Mouse (Mus musculus) myocyte (in vitro differentiated cells): ENCODE results near the gene Inpp5e. TPM values are rescaled to one million over a fixed set of nuclear protein-coding genes. Genes with fewer than 3 reads are reported as not detected.

Experiments used
- H3K27me3 ChIP-seq: one replicate; pipeline ENCODE4 v1.6.1; 2011; ENCODE audit not compliant: control insufficient read depth, insufficient read depth, insufficient read length
- H3K36me3 ChIP-seq: one replicate; pipeline ENCODE4 v1.6.1; 2011; ENCODE audit not compliant: control insufficient read depth, insufficient read depth
- H3K4me2 ChIP-seq: one replicate; pipeline ENCODE4 v1.6.1; 2011; ENCODE audit warnings: low read depth, control low read depth
- H3K4me3 ChIP-seq: one replicate; pipeline ENCODE4 v1.5.1; 2011; ENCODE audit warnings: mild to moderate bottlenecking, control low read depth, moderate library complexity
- H3K79me2 ChIP-seq: one replicate; pipeline ENCODE4 v1.6.1; 2011; ENCODE audit not compliant: control insufficient read depth, insufficient read depth
- H3ac ChIP-seq: one replicate; pipeline ENCODE4 v1.6.1; 2011; ENCODE audit not compliant: control insufficient read depth, insufficient read length
- CEBPB ChIP-seq: IDR thresholded peaks from 2 replicates; pipeline ENCODE4 v1.6.1; 2011; ENCODE audit warnings: mild to moderate bottlenecking, moderate library complexity; ENCODE audit not compliant: poor library complexity, insufficient read depth, severe bottlenecking
- E2F4 ChIP-seq: IDR thresholded peaks from one replicate; pipeline ENCODE4 v1.6.1; 2011; ENCODE audit warnings: mild to moderate bottlenecking, control low read depth, moderate library complexity; ENCODE audit not compliant: insufficient read depth
- MAX ChIP-seq: IDR thresholded peaks from one replicate; pipeline ENCODE4 v1.6.1; 2011; ENCODE audit warnings: low read depth, mild to moderate bottlenecking, control low read depth
- MYOD1 ChIP-seq, 3 experiments: IDR thresholded peaks; one replicate each; pipeline ENCODE4 v1.6.1; 2011; ENCODE audit warnings: control low read depth in 2 of 3, low read depth in 2 of 3, mild to moderate bottlenecking in 2 of 3, moderate library complexity in 1 of 3; ENCODE audit not compliant: insufficient read length in 2 of 3, control insufficient read depth in 1 of 3
- MYOG ChIP-seq, 3 experiments: IDR thresholded peaks; one replicate each; pipeline ENCODE4 v1.6.1; 2011; ENCODE audit warnings: control low read depth in 2 of 3, low read depth in 2 of 3, mild to moderate bottlenecking in 2 of 3; ENCODE audit not compliant: insufficient read length in 2 of 3, control insufficient read depth in 1 of 3, insufficient read depth in 1 of 3
- POLR2A ChIP-seq: IDR thresholded peaks from one replicate; pipeline ENCODE4 v1.6.1; 2011; ENCODE audit warnings: low read depth, mild to moderate bottlenecking, control low read depth, moderate library complexity; ENCODE audit not compliant: insufficient read length
- POLR2AphosphoS2 ChIP-seq: IDR thresholded peaks from one replicate; pipeline ENCODE4 v1.6.1; 2011; ENCODE audit warnings: low read depth, control low read depth; ENCODE audit not compliant: insufficient read length
- REST ChIP-seq: IDR thresholded peaks from one replicate; pipeline ENCODE4 v1.6.1; 2011; ENCODE audit warnings: mild to moderate bottlenecking, control low read depth, moderate library complexity; ENCODE audit not compliant: insufficient read depth, insufficient read length
- SRF ChIP-seq: IDR thresholded peaks from one replicate; pipeline ENCODE4 v1.6.1; 2011; ENCODE audit warnings: low read depth; ENCODE audit not compliant: control insufficient read depth, insufficient read length
- TCF12 ChIP-seq: IDR thresholded peaks from one replicate; pipeline ENCODE4 v1.6.1; 2011; ENCODE audit warnings: mild to moderate bottlenecking, control low read depth; ENCODE audit not compliant: poor library complexity, insufficient read depth, severe bottlenecking
- TCF3 ChIP-seq: IDR thresholded peaks from one replicate; pipeline ENCODE4 v1.6.1; 2011; ENCODE audit warnings: low read depth, control low read depth; ENCODE audit not compliant: insufficient read length
- USF1 ChIP-seq: IDR thresholded peaks from one replicate; pipeline ENCODE4 v1.6.1; 2011; ENCODE audit warnings: low read depth, mild to moderate bottlenecking, control low read depth, moderate library complexity
- polyA plus RNA-seq: library from polyadenylated mRNA; unstranded; fragments of >200 nt; fragmentation: generic; extraction: Trizol; gene quantifications from one replicate; pipeline ENCODE4 v1.2.1, GENCODE M21; 2012; ENCODE audit warnings: missing spikeins

Inpp5e gene
- polyA plus RNA-seq, 1 experiment: 9.3 TPM

- TF ChIP-seq MYOG (IDR thresholded peaks at IDR 0.05; ENCODE audit: control insufficient read depth in 1 of 3, insufficient read depth in 1 of 3, insufficient read length in 2 of 3, low read depth in 2 of 3) (no peak), TCF3 (no peak), MYOD1 (IDR thresholded peaks at IDR 0.05; ENCODE audit: control insufficient read depth in 1 of 3, insufficient read length in 2 of 3, low read depth in 2 of 3) (no peak), CEBPB (no peak), POLR2AphosphoS2 (no peak), POLR2A (no peak), E2F4 (no peak), REST (no peak), USF1 (no peak), TCF12 (no peak), SRF (no peak), MAX (no peak)
- Histone ChIP-seq H3ac (no peak overlapping the region), H3K4me3 (no peak overlapping the region), H3K27me3 (no peaks in the 10 kb centered on the region), H3K79me2 (peaks cover 6% of the 10 kb centered on the region), H3K4me2 (no peak overlapping the region), H3K36me3 (peaks cover 24% of the 10 kb centered on the region)
Observed at GRCm38 (mm10) chr2:26401023-26401422, 8.0 kb downstream of the Inpp5e start.

GRCm38 (mm10) chr2:26400296-26400695 lies 8.7 kb downstream of the Inpp5e start:
- H3ac ChIP-seq: no peak overlapping the region
- H3K4me2 ChIP-seq: no peak overlapping the region
- TF ChIP-seq POLR2AphosphoS2 (peak; percentile 67), TCF12 (no peak)
- no peaks in the 10 kb centered on the region for H3K27me3 ChIP-seq
- H3K4me3 ChIP-seq: no peak overlapping the region
- peaks cover 31% of the 10 kb centered on the region for H3K36me3 ChIP-seq
- no peaks in the 10 kb centered on the region for H3K79me2 ChIP-seq

GRCm38 (mm10) chr2:26399647-26400046 lies 9.4 kb downstream of the Inpp5e start:
- no peak overlapping the region for H3ac ChIP-seq
- H3K4me3 ChIP-seq: no peak overlapping the region
- H3K79me2 ChIP-seq: no peaks in the 10 kb centered on the region
- H3K4me2 ChIP-seq: no peak overlapping the region
- H3K27me3 ChIP-seq: no peaks in the 10 kb centered on the region
- H3K36me3 ChIP-seq: peaks cover 38% of the 10 kb centered on the region
- peak; percentile 73 for TF ChIP-seq POLR2AphosphoS2
- TF ChIP-seq POLR2A: peak; percentile 22
- TF ChIP-seq CEBPB: no peak

- no peak overlapping the region for H3K4me2 ChIP-seq
- H3K36me3 ChIP-seq: peaks cover 45% of the 10 kb centered on the region
- no peaks in the 10 kb centered on the region for H3K27me3 ChIP-seq
- no peak overlapping the region for H3ac ChIP-seq
- H3K4me3 ChIP-seq: no peak overlapping the region
- TF ChIP-seq MAX (no peak), MYOD1 (IDR thresholded peaks at IDR 0.05; ENCODE audit: control insufficient read depth in 1 of 3, insufficient read length in 2 of 3, low read depth in 2 of 3) (no peak), POLR2AphosphoS2 (peak; percentile 62), USF1 (no peak), POLR2A (peak; percentile 32), REST (no peak), SRF (no peak), CEBPB (no peak), E2F4 (no peak)
- no peaks in the 10 kb centered on the region for H3K79me2 ChIP-seq
Observed at GRCm38 (mm10) chr2:26398978-26399377, 10.0 kb downstream of the Inpp5e start.

- no peak for TF ChIP-seq SRF
- no peak for TF ChIP-seq MYOD1 (IDR thresholded peaks at IDR 0.05; ENCODE audit: control insufficient read depth in 1 of 3, insufficient read length in 2 of 3, low read depth in 2 of 3)
- no peak for TF ChIP-seq E2F4
- TF ChIP-seq TCF12: no peak
- TF ChIP-seq CEBPB: no peak
- no peak for TF ChIP-seq MAX
- TF ChIP-seq MYOG (IDR thresholded peaks at IDR 0.05; ENCODE audit: control insufficient read depth in 1 of 3, insufficient read depth in 1 of 3, insufficient read length in 2 of 3, low read depth in 2 of 3): no peak
- TF ChIP-seq POLR2A: no peak
- TF ChIP-seq TCF3: no peak
- no peak overlapping the region for H3ac ChIP-seq
- no peak overlapping the region for H3K4me2 ChIP-seq
- H3K79me2 ChIP-seq: peaks cover 33% of the 10 kb centered on the region
- no peaks in the 10 kb centered on the region for H3K27me3 ChIP-seq
- H3K36me3 ChIP-seq: peaks cover 57% of the 10 kb centered on the region
- no peak overlapping the region for H3K4me3 ChIP-seq
Observed at GRCm38 (mm10) chr2:26391617-26392016, 17.4 kb downstream of the Inpp5e start.
